Mouse (Mus musculus) MEL (cell line): ENCODE measurements around the gene Ttf2. TPM values are rescaled to one million over a fixed set of nuclear protein-coding genes. Genes with fewer than 3 reads are reported as not detected.

Experiments
- DNase-seq: peaks from one replicate; pipeline ENCODE4 v3.0.0; 2011; ENCODE audit warnings: low read depth, low spot score
- H3K27ac ChIP-seq: 2 replicates; pipeline ENCODE4 v1.5.1; 2012; ENCODE audit warnings: low read depth, mild to moderate bottlenecking, control low read depth, low read length, moderate library complexity; ENCODE audit not compliant: control insufficient read depth
- H3K27me3 ChIP-seq, 2 experiments: fragments of 150-350 bp in 1 of 2; sonication (generic) in 1 of 2; 2 replicates each; pipeline ENCODE4 v1.6.1; 2012; ENCODE audit warnings: low read length in 2 of 2, mild to moderate bottlenecking in 2 of 2, improper control_type of control experiment in 1 of 2, moderate library complexity in 1 of 2; ENCODE audit not compliant: insufficient read depth in 2 of 2, control insufficient read depth in 1 of 2
- H3K36me3 ChIP-seq, 2 experiments: 2 replicates each; pipeline ENCODE4 v1.6.1; 2012 to 2014; ENCODE audit warnings: low read length in 2 of 2, improper control_type of control experiment in 1 of 2, inconsistent platforms in 1 of 2, mild to moderate bottlenecking in 1 of 2; ENCODE audit not compliant: insufficient read depth in 2 of 2, control insufficient read depth in 1 of 2
- H3K4me1 ChIP-seq, 2 experiments: fragments of 150-350 bp in 1 of 2; sonication (generic) in 1 of 2; 2 replicates each; pipeline ENCODE4 v1.6.1; 2012; ENCODE audit warnings: low read length in 2 of 2, improper control_type of control experiment in 1 of 2, mild to moderate bottlenecking in 1 of 2; ENCODE audit not compliant: insufficient read depth in 2 of 2, control insufficient read depth in 1 of 2
- H3K4me3 ChIP-seq, 2 experiments: fragments of 150-350 bp in 1 of 2; sonication (generic) in 1 of 2; 2 replicates each; pipeline ENCODE4 v1.5.1; 2012; ENCODE audit warnings: low read depth in 2 of 2, low read length in 2 of 2, mild to moderate bottlenecking in 2 of 2, moderate library complexity in 2 of 2, control low read depth in 1 of 2, improper control_type of control experiment in 1 of 2; ENCODE audit not compliant: control insufficient read depth in 1 of 2, insufficient read depth in 1 of 2
- H3K79me2 ChIP-seq: 2 replicates; pipeline ENCODE4 v1.6.1; 2012; ENCODE audit warnings: mild to moderate bottlenecking, low read length, moderate library complexity; ENCODE audit not compliant: control insufficient read depth, poor library complexity, insufficient read depth
- H3K9ac ChIP-seq: 2 replicates; pipeline ENCODE4 v1.6.1; 2012; ENCODE audit warnings: low read depth, mild to moderate bottlenecking, control low read depth, low read length, moderate library complexity; ENCODE audit not compliant: control insufficient read depth, poor library complexity, severe bottlenecking
- H3K9me3 ChIP-seq: fragments of 150-350 bp; sonication (generic); replicated peaks from 2 replicates; pipeline ENCODE4 v1.6.1; 2012; ENCODE audit warnings: mild to moderate bottlenecking, low read length, improper control_type of control experiment, moderate library complexity; ENCODE audit not compliant: insufficient read depth
- BHLHE40 ChIP-seq: IDR thresholded peaks from 2 replicates; pipeline ENCODE4 v1.6.1; 2012; ENCODE audit warnings: low read depth, mild to moderate bottlenecking, inconsistent platforms, low read length, improper control_type of control experiment, borderline replicate concordance
- ELF1 ChIP-seq: IDR thresholded peaks from 2 replicates; pipeline ENCODE4 v1.6.1; 2014; ENCODE audit warnings: low read depth, mild to moderate bottlenecking, inconsistent platforms, low read length, improper control_type of control experiment, moderate library complexity
- GATA1 ChIP-seq: IDR thresholded peaks from 2 replicates; pipeline ENCODE4 v1.6.1; 2011; ENCODE audit warnings: low read depth, low read length, improper control_type of control experiment
- KAT2A ChIP-seq: conservative IDR thresholded peaks from 2 replicates; pipeline ENCODE4 v1.6.1; 2012; ENCODE audit warnings: low read depth, low read length, improper control_type of control experiment, inconsistent platforms
- MAFK ChIP-seq: IDR thresholded peaks from 2 replicates; pipeline ENCODE4 v1.6.1; 2011; ENCODE audit warnings: low read depth, mild to moderate bottlenecking, low read length, improper control_type of control experiment, borderline replicate concordance
- MYB ChIP-seq: IDR thresholded peaks from 2 replicates; pipeline ENCODE4 v1.6.1; 2011; ENCODE audit warnings: mild to moderate bottlenecking, low read depth, low read length, improper control_type of control experiment
- NRF1 ChIP-seq: IDR thresholded peaks from 2 replicates; pipeline ENCODE4 v1.6.1; 2014; ENCODE audit warnings: low read depth, mild to moderate bottlenecking, inconsistent platforms, low read length, improper control_type of control experiment, moderate library complexity; ENCODE audit not compliant: poor library complexity, insufficient read depth, severe bottlenecking
- POLR2AphosphoS2 ChIP-seq: IDR thresholded peaks from 2 replicates; pipeline ENCODE4 v1.6.1; 2011; ENCODE audit warnings: low read length, improper control_type of control experiment
- TCF12 ChIP-seq: IDR thresholded peaks from 2 replicates; pipeline ENCODE4 v1.6.1; 2014; ENCODE audit warnings: low read depth, mild to moderate bottlenecking, inconsistent platforms, low read length, improper control_type of control experiment, moderate library complexity
- UBTF ChIP-seq: IDR thresholded peaks from 2 replicates; pipeline ENCODE4 v1.6.1; 2012; ENCODE audit warnings: low read depth, mild to moderate bottlenecking, inconsistent platforms, low read length, improper control_type of control experiment, moderate library complexity, borderline replicate concordance; ENCODE audit not compliant: insufficient read depth
- ZC3H11A ChIP-seq: IDR thresholded peaks from 2 replicates; pipeline ENCODE4 v1.6.1; 2012; ENCODE audit warnings: low read depth, mild to moderate bottlenecking, inconsistent platforms, low read length, improper control_type of control experiment
- ZKSCAN1 ChIP-seq: IDR thresholded peaks from 2 replicates; pipeline ENCODE4 v1.6.1; 2012; ENCODE audit warnings: low read depth, mild to moderate bottlenecking, inconsistent platforms, low read length, improper control_type of control experiment, moderate library complexity
- polyA plus RNA-seq, 2 experiments: library from polyadenylated mRNA; stranded (reverse) in 1 of 2; unstranded in 1 of 2; fragments of >175 nt in 1 of 2; fragments of >200 nt in 1 of 2; gene quantifications; 2 replicates each; pipeline versions ENCODE4 v1.2.1 to v1.2.4; 2012; ENCODE audit warnings: low replicate concordance in 2 of 2, low read depth in 1 of 2; ENCODE audit not compliant: insufficient read length in 2 of 2, insufficient read depth in 1 of 2, missing spikeins in 1 of 2
- total RNA-seq: library from RNA; depleted of rRNA; stranded (reverse); fragments of 300-350 nt; gene quantifications from 2 replicates; pipeline ENCODE4 v1.2.3, GENCODE M21; 2012; rRNA removed

The Ttf2 gene
- total and polyA plus RNA-seq, 3 experiments = 27.7 to 34.4 TPM; not detected in 1

- H3K36me3 ChIP-seq = no peaks in the 10 kb centered on the region
- TF ChIP-seq BHLHE40 (no peak), KAT2A (no peak), GATA1 (no peak), ELF1 (no peak), MAFK (no peak), TCF12 (no peak)
- H3K4me3 ChIP-seq = no peak overlapping the region
- H3K27me3 ChIP-seq = no peaks in the 10 kb centered on the region
- H3K27ac ChIP-seq = no peak overlapping the region
- no peak overlapping the region for H3K9ac ChIP-seq
- no peak for DNase-seq
- H3K79me2 ChIP-seq = no peaks in the 10 kb centered on the region
- H3K4me1 ChIP-seq = no peaks in the 10 kb centered on the region
- H3K9me3 ChIP-seq = no peaks in the 10 kb centered on the region
Measured at GRCm38 (mm10) chr3:100890406-100890805, 79.1 kb downstream of the Ttf2 start.

- no peak for DNase-seq
- TF ChIP-seq MYB = no peak
- no peak for TF ChIP-seq POLR2AphosphoS2
- no peak for TF ChIP-seq UBTF
- TF ChIP-seq ZKSCAN1 = no peak
- TF ChIP-seq ZC3H11A = no peak
- no peak for TF ChIP-seq NRF1
Measured at GRCm38 (mm10) chr3:100889234-100889633, 80.2 kb downstream of the Ttf2 start.

More at GRCm38 (mm10) chr3:100889234-100889633, 80.2 kb downstream of the Ttf2 start:
- Histone ChIP-seq H3K9ac (no peak overlapping the region), H3K4me3 (no peak overlapping the region), H3K79me2 (no peaks in the 10 kb centered on the region), H3K27me3 (no peaks in the 10 kb centered on the region; a peak in 1 of 4 replicates), H3K9me3 (no peaks in the 10 kb centered on the region), H3K4me1 (no peaks in the 10 kb centered on the region), H3K36me3 (no peaks in the 10 kb centered on the region), H3K27ac (no peak overlapping the region)

Other genes with a start within 250 kb of the Ttf2 start
- not detected in 2 replicates for gene Vtcn1, start 144.2 kb downstream of the Ttf2 start, total RNA-seq
- gene Vtcn1, start 144.2 kb downstream of the Ttf2 start, polyA plus RNA-seq = not detected
- 2.1 and 2.5 TPM in 2 replicates for gene Trim45, start 47.5 kb downstream of the Ttf2 start, total RNA-seq
- gene Trim45, start 47.5 kb downstream of the Ttf2 start, polyA plus RNA-seq = 1 to 10 TPM in 1 of 2 experiments, not detected in 1; 3.7 TPM
- not detected in 2 replicates for gene Cd101, start 59.9 kb upstream of the Ttf2 start, total RNA-seq
- not detected for gene Cd101, start 59.9 kb upstream of the Ttf2 start, polyA plus RNA-seq
- not detected in 2 replicates for gene Ptgfrn, start 140.6 kb upstream of the Ttf2 start, total RNA-seq
- not detected for gene Ptgfrn, start 140.6 kb upstream of the Ttf2 start, polyA plus RNA-seq